Mouse (Mus musculus) macrophage (primary cell): Measurements from ENCODE around the gene Mpzl1. TPM values are rescaled to one million over a fixed set of nuclear protein-coding genes. Genes with fewer than 3 reads are reported as not detected.

ENCODE experiments used
- polyA plus RNA-seq: library from polyadenylated mRNA; stranded (reverse); fragments of 250-400 nt; gene quantifications from 3 replicates; pipeline ENCODE4 v1.2.4, GENCODE M21; 2018; ENCODE audit warnings: inconsistent platforms

The Mpzl1 gene
- polyA plus RNA-seq, 1 experiment from 2014 or later = 7.1 TPM

Other genes with a start within 250 kb of the Mpzl1 start
- 16.1 to 28.0 TPM (median 24.8 TPM) in 3 replicates for gene Dcaf6, start 174.1 kb downstream of the Mpzl1 start, polyA plus RNA-seq
- 25.8 to 66.2 TPM (median 51.3 TPM) in 3 replicates for gene Mpc2, start 173.9 kb downstream of the Mpzl1 start, polyA plus RNA-seq
- gene Adcy10, start 149.4 kb downstream of the Mpzl1 start, polyA plus RNA-seq = not detected in 3 replicates
- gene Rcsd1, start 75.2 kb upstream of the Mpzl1 start, polyA plus RNA-seq = 32.5 to 46.6 TPM (median 34.4 TPM) in 3 replicates
- 629 to 1,120 TPM (median 845 TPM) in 3 replicates for gene Creg1, start 129.2 kb upstream of the Mpzl1 start, polyA plus RNA-seq
- gene Cd247, start 154.1 kb upstream of the Mpzl1 start, polyA plus RNA-seq = 0.13 TPM in 1 of 3 replicates, not detected in the others